Mouse (Mus musculus) heart, postnatal 36 days (tissue): ENCODE data around the gene Olfr794. TPM values are rescaled to one million over a fixed set of nuclear protein-coding genes. Genes with fewer than 3 reads are reported as not detected.

Source experiments
- DNase-seq, 2 experiments: peaks; one replicate each; pipeline ENCODE4 v3.0.0; 2021 to 2022
- intact Hi-C: fragments of 180-260 bp; cut with DNase I; formaldehyde crosslinking; loops from one replicate; pipeline ENCODE4 v1.15.1; 2025
- microRNA-seq, 2 experiments: library from miRNA; unstranded; fragments of <30 nt; microRNA quantifications; one replicate each; pipeline ENCODE4 v1.2.0; 2021; ENCODE audit warnings: borderline number of aligned reads in 2 of 2
- total RNA-seq, 2 experiments: library from RNA; stranded (reverse); gene quantifications; 2 replicates each; pipeline ENCODE4 v1.2.3; 2021

Gene Olfr794
- not detected for total RNA-seq

DNA sequence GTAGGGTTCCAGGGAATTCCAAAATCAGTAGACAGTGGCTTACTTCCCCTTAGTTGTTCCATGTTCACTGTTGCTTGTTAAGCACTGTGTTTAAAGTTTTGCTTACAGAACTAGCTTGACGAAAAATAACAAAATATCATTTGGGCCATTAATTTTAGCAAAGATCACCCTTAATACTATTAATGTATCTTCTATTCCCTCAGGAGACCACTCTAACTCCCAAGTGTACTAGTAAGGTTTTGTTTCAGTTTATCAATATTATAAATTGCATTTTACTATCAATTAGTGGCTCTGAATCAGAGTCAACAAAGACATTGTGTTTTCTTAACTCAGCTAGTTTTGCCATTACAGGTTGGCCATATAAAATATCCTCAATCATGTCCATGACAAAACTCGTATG lies at the start of gene Olfr794:
Gene Olfr794 (plus strand): TSS at position 301 of the 400 bp plus-strand sequence.
- DNase-seq: no peak
- intact Hi-C loops: no loop called here

DNA sequence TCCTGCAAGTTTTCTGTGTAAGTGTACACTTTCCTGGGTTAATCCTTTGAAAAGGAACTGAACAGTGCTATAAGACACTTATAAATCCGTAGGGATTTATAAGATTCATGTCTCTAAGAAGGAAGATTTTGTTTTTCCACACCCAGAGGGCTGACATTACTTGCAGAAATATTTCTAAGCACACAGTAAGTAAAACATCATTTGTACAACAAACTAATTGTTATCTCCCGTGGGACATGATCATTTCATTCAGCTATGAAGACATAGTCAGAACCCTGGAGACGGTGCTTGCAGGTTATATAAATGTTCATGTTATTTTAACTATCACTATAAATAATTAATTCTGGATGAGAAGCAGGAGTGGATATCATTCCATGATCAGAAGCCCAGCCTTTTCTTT lies 46.0 kb upstream of the Olfr794 start, which contains the start of gene Olfr791:
Gene Olfr791 (plus strand): TSS at position 301 of the 400 bp plus-strand sequence.
- intact Hi-C loops: no loop called here
- no peak for DNase-seq

DNA sequence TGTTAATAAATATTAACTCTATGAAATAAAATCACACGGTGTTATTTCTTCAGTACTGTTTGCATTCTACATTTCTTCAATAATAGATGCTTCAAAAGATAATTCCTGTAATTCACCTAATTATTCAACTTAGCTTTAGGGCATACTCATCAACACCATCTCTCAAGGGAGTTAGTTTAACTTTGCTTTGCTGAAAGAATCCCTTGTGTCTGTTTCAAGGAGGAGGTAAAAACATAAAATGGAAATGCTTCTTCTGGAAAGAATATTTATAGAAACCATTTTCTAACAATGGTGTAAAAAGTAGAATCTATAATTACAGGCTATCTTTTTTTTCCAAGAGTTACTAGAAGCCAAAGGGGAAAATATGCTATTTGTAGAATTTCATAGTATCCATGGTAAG lies 28.6 kb upstream of the Olfr794 start, which contains the start of gene Olfr792:
Gene Olfr792 (plus strand): TSS at position 301 of the 400 bp plus-strand sequence.
- intact Hi-C loops: no loop called here
- DNase-seq: no peak

DNA sequence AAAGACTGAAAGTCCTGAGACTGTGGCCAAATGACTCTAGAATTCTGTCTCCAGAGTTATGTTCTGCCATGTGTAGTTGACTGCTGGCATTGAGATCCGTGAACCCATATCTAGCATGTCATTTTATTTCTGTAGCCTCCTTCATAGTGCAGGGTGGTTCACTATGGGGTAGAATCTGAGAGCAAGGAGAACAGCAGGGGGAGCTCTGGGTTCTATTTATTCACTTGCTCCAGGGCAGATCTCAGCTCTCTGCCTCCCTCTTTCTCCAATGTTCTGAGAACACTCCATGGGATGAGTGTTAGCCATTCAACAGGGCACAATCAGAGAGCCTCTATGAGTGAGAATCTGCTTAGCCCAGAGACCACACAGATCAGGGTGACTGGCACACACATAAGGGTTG lies 18.1 kb upstream of the Olfr794 start:
- intact Hi-C loops: no loop called here
- no peak for DNase-seq

DNA sequence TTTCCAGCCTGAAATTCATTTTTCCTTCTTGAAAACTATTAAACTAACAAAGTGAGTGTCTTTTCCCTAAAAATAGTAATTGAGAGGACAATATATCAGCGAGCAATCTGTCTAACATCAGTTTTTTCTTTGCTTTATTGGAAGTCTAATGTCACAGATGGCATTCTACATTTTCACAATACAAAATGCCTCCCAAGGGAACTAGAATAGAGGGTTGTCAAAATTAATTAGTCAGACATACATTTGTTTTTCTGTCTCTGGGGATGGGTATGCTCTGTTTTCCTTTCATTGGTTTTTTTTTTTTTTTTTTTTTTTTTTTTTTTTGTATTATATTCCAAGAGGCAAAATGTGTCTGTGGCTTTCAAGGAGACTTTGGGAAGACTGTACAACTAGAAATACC lies 9.6 kb downstream of the Olfr794 start:
- no peak for DNase-seq
- intact Hi-C loops: no loop called here

DNA sequence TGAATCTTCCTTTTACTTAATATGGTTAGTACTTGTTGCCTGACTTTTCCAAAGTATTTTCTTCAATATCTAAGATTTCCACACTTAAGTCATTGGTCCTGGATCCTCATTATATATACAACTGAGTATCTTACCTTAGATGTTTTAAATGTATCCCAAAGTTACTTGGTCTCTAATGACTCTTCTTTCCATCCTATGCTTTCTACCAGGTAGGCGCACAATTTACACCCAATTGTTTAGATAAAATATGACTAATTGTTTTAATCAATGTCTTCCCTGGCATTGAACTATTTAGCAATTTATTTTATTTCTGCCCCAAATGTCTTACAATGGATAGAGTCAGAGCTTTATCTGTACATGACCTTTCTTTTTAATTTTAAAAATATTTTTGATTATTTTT lies 45.0 kb downstream of the Olfr794 start, which contains the start of gene Olfr796:
Gene Olfr796 (minus strand): TSS at position 101 of the 400 bp plus-strand sequence.
- no peak for DNase-seq

DNA sequence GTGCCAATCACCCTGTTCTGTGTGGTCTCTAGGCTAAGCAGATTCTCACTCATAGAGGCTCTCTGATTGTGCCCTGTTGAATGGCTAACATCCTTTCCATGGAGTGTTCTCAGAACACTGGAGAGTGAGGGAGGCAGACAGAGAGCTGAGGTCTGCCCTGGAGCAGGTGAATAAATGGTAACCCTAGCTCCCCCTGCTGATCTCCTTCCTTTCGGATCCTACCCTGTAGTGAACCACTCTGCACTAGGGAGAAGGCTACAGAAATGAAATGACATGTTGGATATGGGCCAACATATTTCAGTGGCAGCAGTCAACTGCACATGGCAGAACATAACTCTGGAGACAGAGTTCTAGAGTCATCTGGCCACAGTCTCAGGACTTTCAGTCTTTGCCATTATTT lies 54.3 kb downstream of the Olfr794 start:
- intact Hi-C loops: no loop called here
- DNase-seq: no peak

More for the DNA sequence above, 45.0 kb downstream of the Olfr794 start, which contains the start of gene Olfr796:
- intact Hi-C loops: no loop called here

Small RNA genes lying within 50 kb of the gene (microRNA-seq; reads per million reads assigned to microRNA genes)
- 0 reads per million in 2 experiments for gene Gm23252

Other genes starting within 250 kb of the Olfr794 start
- gene Olfr780, start 249.5 kb upstream of the Olfr794 start, total RNA-seq: not detected
- not detected for gene Olfr781, start 238.8 kb upstream of the Olfr794 start, total RNA-seq
- gene Olfr782, start 218.8 kb upstream of the Olfr794 start, total RNA-seq: not detected
- gene Olfr784, start 183.6 kb upstream of the Olfr794 start, total RNA-seq: not detected
- not detected for gene Olfr785, start 162.2 kb upstream of the Olfr794 start, total RNA-seq
- gene Olfr786, start 140.3 kb upstream of the Olfr794 start, total RNA-seq: not detected
- not detected for gene Olfr787, start 105.8 kb upstream of the Olfr794 start, total RNA-seq
- gene Olfr788, start 96.7 kb upstream of the Olfr794 start, total RNA-seq: not detected
- gene Olfr789, start 82.9 kb upstream of the Olfr794 start, total RNA-seq: not detected
- not detected for gene Olfr790, start 69.2 kb upstream of the Olfr794 start, total RNA-seq
- gene Olfr791, start 45.9 kb upstream of the Olfr794 start, total RNA-seq: not detected
- not detected for gene Olfr792, start 28.5 kb upstream of the Olfr794 start, total RNA-seq
- gene Olfr796, start 44.9 kb downstream of the Olfr794 start, total RNA-seq: not detected
- not detected for gene Olfr798, start 60.3 kb downstream of the Olfr794 start, total RNA-seq
- gene Olfr799, start 69.8 kb downstream of the Olfr794 start, total RNA-seq: not detected
- not detected for gene Olfr800, start 90.0 kb downstream of the Olfr794 start, total RNA-seq
- gene Olfr801, start 106.2 kb downstream of the Olfr794 start, total RNA-seq: not detected
- gene Olfr802, start 120.5 kb downstream of the Olfr794 start, total RNA-seq: not detected
- gene Olfr803, start 126.6 kb downstream of the Olfr794 start, total RNA-seq: not detected
- gene Olfr804, start 135.6 kb downstream of the Olfr794 start, total RNA-seq: not detected
- not detected for gene Olfr805, start 161.7 kb downstream of the Olfr794 start, total RNA-seq
- not detected for gene Olfr806, start 174.3 kb downstream of the Olfr794 start, total RNA-seq
- not detected for gene Olfr807, start 190.1 kb downstream of the Olfr794 start, total RNA-seq
- not detected for gene Olfr808, start 197.8 kb downstream of the Olfr794 start, total RNA-seq
- gene Olfr809, start 207.0 kb downstream of the Olfr794 start, total RNA-seq: not detected
- not detected for gene Olfr810, start 227.3 kb downstream of the Olfr794 start, total RNA-seq
- not detected for gene Olfr811, start 236.7 kb downstream of the Olfr794 start, total RNA-seq